Mouse (Mus musculus) hindbrain, embryonic 11.5 days (tissue): ENCODE results near the gene Atp5g2. TPM values are rescaled to one million over a fixed set of nuclear protein-coding genes. Genes with fewer than 3 reads are reported as not detected.

Experiments
- microRNA counts: library from miRNA; unstranded; fragments of <30 nt; microRNA quantifications from one replicate; lab custom pipeline; 2015
- polyA plus RNA-seq: library from polyadenylated mRNA; unstranded; fragments of >200 nt; fragmentation: Nextera tagmentation; extraction: Ambion mirVana; gene quantifications from 2 replicates; pipeline ENCODE4 v1.2.1, GENCODE M21; 2014

Gene Atp5g2
- polyA plus RNA-seq, 1 experiment from 2014 or later = 66.0 TPM

MicroRNAs within 50 kb of the gene (microRNA counts, 519-probe panel; counts per million panel counts)
- not detected for microRNA mmu-miR-688 (lab: Ali Mortazavi, UCI)

Other genes with a start within 250 kb of the Atp5g2 start
- gene Amhr2, start 227.0 kb downstream of the Atp5g2 start, polyA plus RNA-seq = 0.28 and 0.46 TPM in 2 replicates
- gene Prr13, start 213.3 kb downstream of the Atp5g2 start, polyA plus RNA-seq = 108 and 118 TPM in 2 replicates
- gene Pcbp2, start 201.8 kb downstream of the Atp5g2 start, polyA plus RNA-seq = 238 and 273 TPM in 2 replicates
- gene Gm10337, start 168.6 kb downstream of the Atp5g2 start, polyA plus RNA-seq = 5.1 and 8.8 TPM in 2 replicates
- gene Map3k12, start 155.3 kb downstream of the Atp5g2 start, polyA plus RNA-seq = 21.2 and 23.8 TPM in 2 replicates
- gene Tarbp2, start 154.2 kb downstream of the Atp5g2 start, polyA plus RNA-seq = 85.2 and 86.3 TPM in 2 replicates
- gene Npff, start 147.4 kb downstream of the Atp5g2 start, polyA plus RNA-seq = 2.6 and 2.7 TPM in 2 replicates
- gene Gm28047, start 47.3 kb downstream of the Atp5g2 start, polyA plus RNA-seq = 0.93 TPM in 1 of 2 replicates, not detected in the other
- gene Atf7, start 46.9 kb downstream of the Atp5g2 start, polyA plus RNA-seq = 14.7 and 15.5 TPM in 2 replicates
- gene Calcoco1, start 49.8 kb upstream of the Atp5g2 start, polyA plus RNA-seq = 26.2 and 30.1 TPM in 2 replicates
- 0.11 and 0.48 TPM in 2 replicates for gene Hoxc13, start 248.8 kb upstream of the Atp5g2 start, polyA plus RNA-seq